In genomic region chr1:181234326-181235035, GRCm38 (mm10) we compare ENCODE assay signal across 8 mouse cellular contexts. TPM values are rescaled to one million over a fixed set of nuclear protein-coding genes. Genes with fewer than 3 reads are reported as not detected.
A peak's percentile ranks its signal among the peaks of the same experiment; 100 is the strongest.
DNase-seq lines count a peak whose midpoint lies in the region; ATAC-seq and TF ChIP-seq lines count a peak whose summit lies in the region.

No protein-coding gene starts in this region.

- H3K4me2 ChIP-seq in hindbrain, postnatal 0 days (ENCODE audit: low read depth, low read length), result 0 out of 2 replicates have a peak overlapping the region, but pooled peaks have one; percentile 1
- H3K4me2 ChIP-seq in hindbrain, embryonic 11.5 days (replicated peaks; ENCODE audit: low read depth, low read length), result no peak overlapping the region
- H3K4me2 ChIP-seq in kidney, embryonic 15.5 days, result peak overlapping the region; percentile 40

- peak; percentile 23 for DNase-seq in hindbrain, postnatal 0 days (ENCODE audit: low spot score)
- DNase-seq in hindbrain, embryonic 11.5 days (ENCODE audit: low spot score), result no peak
- peak; percentile 91 for DNase-seq in ES-CJ7 (ENCODE audit: low read depth, low spot score)
- peak; percentile 32 for DNase-seq in gastrocnemius, postnatal 10 days
- DNase-seq in lung, postnatal 14 days, result peak; percentile 24
- peak; percentile 69 for DNase-seq in thymus, postnatal 14 days
- no peak for DNase-seq in cerebellum, adult 18-20 months

- no peaks in the 10 kb centered on the region for H3K27me3 ChIP-seq in hindbrain, postnatal 0 days (ENCODE audit: insufficient read depth, low read length)
- H3K27me3 ChIP-seq in hindbrain, embryonic 11.5 days (ENCODE audit: control insufficient read depth, insufficient read depth, low read length), result no peaks in the 10 kb centered on the region
- H3K27me3 ChIP-seq in kidney, embryonic 15.5 days, result no peaks in the 10 kb centered on the region

- H3K9me3 ChIP-seq in hindbrain, postnatal 0 days (ENCODE audit: low read length), result no peaks in the 10 kb centered on the region
- no peaks in the 10 kb centered on the region for H3K9me3 ChIP-seq in hindbrain, embryonic 11.5 days (ENCODE audit: control insufficient read depth, low read length)
- H3K9me3 ChIP-seq in kidney, embryonic 15.5 days (replicated peaks), result no peaks in the 10 kb centered on the region

- 47% methylated on average over 8 of the region's 8 CpGs for WGBS in hindbrain, postnatal 0 days
- 65% methylated on average over 8 of the region's 8 CpGs for WGBS in hindbrain, embryonic 11.5 days
- whole genome bisulfite sequencing in kidney, embryonic 15.5 days, result 37% methylated on average over 8 of the region's 8 CpGs

- no peaks in the 10 kb centered on the region for H3K4me1 ChIP-seq in hindbrain, postnatal 0 days (ENCODE audit: insufficient read depth, low read length)
- no peaks in the 10 kb centered on the region for H3K4me1 ChIP-seq in hindbrain, embryonic 11.5 days (replicated peaks; ENCODE audit: control insufficient read depth, insufficient read depth, low read length)
- peaks cover 28% of the 10 kb centered on the region for H3K4me1 ChIP-seq in kidney, embryonic 15.5 days

- peak; percentile 24; the same call in 1 of the 2 replicates for TF ChIP-seq CTCF in hindbrain, postnatal 0 days (IDR thresholded peaks at IDR 0.05; ENCODE audit: low read depth)

- H3K36me3 ChIP-seq in hindbrain, postnatal 0 days (ENCODE audit: insufficient read depth, low read length), result no peaks in the 10 kb centered on the region
- no peaks in the 10 kb centered on the region for H3K36me3 ChIP-seq in hindbrain, embryonic 11.5 days (ENCODE audit: control insufficient read depth, insufficient read depth, low read length)
- H3K36me3 ChIP-seq in kidney, embryonic 15.5 days, result no peaks in the 10 kb centered on the region

- peak; percentile 42; the same call in 1 of the 2 replicates for ATAC-seq in hindbrain, postnatal 0 days
- ATAC-seq in hindbrain, embryonic 11.5 days (ENCODE audit: low FRiP score), result no peak
- peak; percentile 52; the same call in 1 of the 2 replicates for ATAC-seq in kidney, embryonic 15.5 days (replicated peaks; ENCODE audit: low FRiP score)

- no peak overlapping the region for H3K27ac ChIP-seq in hindbrain, postnatal 0 days
- H3K27ac ChIP-seq in hindbrain, embryonic 11.5 days (ENCODE audit: low read depth, low read length), result no peak overlapping the region
- H3K27ac ChIP-seq in kidney, embryonic 15.5 days, result peak overlapping the region; percentile 55

- H3K9ac ChIP-seq in hindbrain, postnatal 0 days (replicated peaks; ENCODE audit: low read length), result no peak overlapping the region
- no peak overlapping the region for H3K9ac ChIP-seq in hindbrain, embryonic 11.5 days (ENCODE audit: low read depth, low read length)
- no peak overlapping the region for H3K9ac ChIP-seq in kidney, embryonic 15.5 days

- no peak overlapping the region for H3K4me3 ChIP-seq in hindbrain, postnatal 0 days (ENCODE audit: low read length)
- H3K4me3 ChIP-seq in hindbrain, embryonic 11.5 days (ENCODE audit: low read depth, low read length), result no peak overlapping the region
- H3K4me3 ChIP-seq in kidney, embryonic 15.5 days (replicated peaks), result peak overlapping the region; percentile 5

RNA-seq across cellular contexts. Expression of gene Wdr26, which starts 22.7 kb away (rescaled TPM):
- total RNA-seq in hindbrain, postnatal 0 days (2014; rRNA removed), result 40.1 and 47.0 TPM in 2 replicates
- 45.3 and 47.4 TPM in 2 replicates for polyA plus RNA-seq in hindbrain, postnatal 0 days (2015; fragmentation: Nextera tagmentation; extraction: Ambion mirVana)
- 41.3 and 50.1 TPM in 2 replicates for polyA plus RNA-seq in hindbrain, embryonic 11.5 days (2014; fragmentation: Nextera tagmentation; extraction: Ambion mirVana)
- total RNA-seq in gastrocnemius, postnatal 10 days (2021), result 100 to 1,000 TPM; 105 to 116 TPM
- 36.2 and 38.7 TPM in 2 replicates for polyA plus RNA-seq in kidney, embryonic 15.5 days (2015; fragmentation: Nextera tagmentation; extraction: Ambion mirVana)

Comparison
In these comparisons a context has a peak if more than half of its experiments do, and no peak if none do; other contexts are left out.
1. DNase-seq: peak in hindbrain, postnatal 0 days (single experiment), ES-CJ7 (single experiment), gastrocnemius, postnatal 10 days (single experiment), lung, postnatal 14 days (single experiment) and thymus, postnatal 14 days (single experiment); none in hindbrain, embryonic 11.5 days (single experiment) and cerebellum, adult 18-20 months (0 of 2).